Mouse (Mus musculus): ENCODE results near the gene Grb7.

Grb7 gene

GRCm38 (mm10) chr11:98445679-98446078, 515 bp upstream of the Grb7 start:
- no peak for DNase-seq (ENCODE audit: low spot score)

DNA sequence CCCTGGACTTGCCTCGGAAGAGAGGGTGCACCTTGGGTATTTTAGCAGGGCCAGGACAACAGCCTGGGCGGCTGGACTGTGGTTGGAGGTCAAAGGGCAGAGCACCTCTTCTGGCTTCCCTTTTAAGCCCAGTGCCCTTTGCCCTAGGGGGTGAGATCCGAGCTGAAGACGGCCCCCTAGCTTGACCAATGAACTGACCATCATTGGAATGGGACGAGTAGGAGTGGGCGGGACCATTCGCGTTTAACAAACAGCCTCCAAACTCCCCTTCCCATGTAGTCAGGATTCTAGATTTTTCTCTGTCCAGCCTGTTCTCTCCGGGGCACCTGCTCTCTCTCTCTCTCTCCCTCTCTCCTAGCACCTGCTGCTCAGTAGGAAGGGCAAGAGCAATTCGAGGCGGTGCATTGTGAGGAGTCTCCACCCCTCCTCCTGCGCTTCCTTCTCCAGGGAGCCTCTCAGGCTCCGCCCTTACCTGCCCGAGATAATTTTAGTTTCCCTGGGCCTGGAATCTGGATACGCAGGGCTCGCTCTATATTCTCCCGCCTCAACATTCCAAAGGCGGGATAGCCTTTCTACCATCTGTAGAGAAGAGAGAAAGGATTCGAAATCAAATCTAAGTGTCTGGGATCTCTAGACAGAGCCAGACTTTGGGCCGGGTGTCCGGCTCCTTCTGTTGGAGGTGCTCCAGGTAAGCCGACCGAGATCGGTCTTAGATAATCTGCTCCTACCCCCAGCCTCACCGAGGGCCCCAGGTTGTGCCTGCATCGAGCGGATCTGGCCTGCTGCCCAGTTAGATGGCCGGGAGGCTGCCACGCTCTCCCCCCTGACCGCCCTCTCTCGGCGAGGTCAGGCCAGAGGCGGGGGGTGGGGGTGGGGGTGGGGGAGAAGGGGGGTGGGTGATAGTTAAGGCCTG, 624 bp downstream of the Grb7 start:
- DNase-seq (ENCODE audit: low spot score) = no peak

DNA sequence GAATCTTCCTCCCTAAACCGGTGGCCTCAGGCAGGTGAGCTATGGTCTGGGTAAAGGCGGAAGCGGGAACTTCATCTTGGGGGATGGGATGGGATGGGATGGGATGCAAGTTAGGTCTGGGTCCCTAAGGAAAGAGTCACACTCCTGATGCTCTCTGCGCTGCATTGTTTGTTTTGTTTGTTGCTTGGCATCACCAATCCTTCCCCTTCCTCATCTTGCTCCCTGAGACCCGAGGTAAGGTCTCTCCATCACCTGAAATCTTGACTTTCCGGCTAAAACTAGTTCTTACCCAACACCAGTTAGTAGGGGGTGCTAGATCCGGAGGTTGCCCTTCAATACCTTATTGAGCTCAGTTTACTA, 1.3 kb downstream of the Grb7 start:
- DNase-seq (ENCODE audit: low spot score) = no peak

- DNase-seq (ENCODE audit: low spot score) = no peak
Measured at GRCm38 (mm10) chr11:98448191-98448790, 2.1 kb downstream of the Grb7 start.

DNA sequence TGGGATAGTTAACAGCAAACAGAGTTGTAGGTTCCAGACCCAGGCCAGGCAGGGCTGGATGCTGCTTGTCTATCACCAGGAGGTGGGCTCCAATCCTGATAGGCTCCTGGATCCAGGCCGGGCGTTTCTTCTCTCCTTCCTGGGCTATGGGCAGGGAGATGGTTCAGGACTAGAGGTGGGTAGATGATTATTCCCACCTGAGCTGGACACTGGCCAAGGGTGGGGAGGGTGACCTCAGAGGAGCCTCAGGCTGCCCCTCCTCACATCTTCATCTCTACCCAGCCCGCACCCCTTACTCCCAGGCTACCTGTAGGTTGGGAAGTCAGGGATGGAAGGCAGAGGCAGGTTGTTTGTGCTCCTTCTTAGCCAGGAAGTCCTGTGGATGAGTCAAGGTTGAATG, 3.2 kb downstream of the Grb7 start:
- no peak for DNase-seq (ENCODE audit: low spot score)

GRCm38 (mm10) chr11:98449921-98450771, 4.0 kb downstream of the Grb7 start:
- no peak for DNase-seq (ENCODE audit: low spot score)

- DNase-seq (ENCODE audit: low spot score) = no peak
Measured at GRCm38 (mm10) chr11:98455484-98455883, 9.3 kb downstream of the Grb7 start.

DNA sequence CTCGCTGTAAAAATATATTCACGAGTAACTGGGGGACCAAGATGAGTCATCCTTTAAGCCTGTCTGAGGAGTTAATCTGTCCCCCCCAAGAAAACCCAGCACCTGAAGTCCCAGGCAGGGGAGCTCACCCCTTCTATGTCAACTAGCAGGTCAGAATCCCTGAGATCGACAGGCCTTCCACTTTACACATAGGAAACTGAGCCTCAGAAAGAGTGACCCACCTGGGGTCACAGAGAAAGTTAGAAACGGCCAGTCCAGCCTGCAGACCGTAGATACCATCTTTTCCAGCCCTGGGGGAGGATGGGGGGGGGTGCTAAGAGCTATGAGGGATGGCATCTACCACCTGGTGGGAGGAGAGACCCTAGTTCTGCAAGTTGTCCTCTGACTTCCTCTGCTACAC, 10.4 kb downstream of the Grb7 start:
- no peak for DNase-seq (ENCODE audit: low spot score)

DNA sequence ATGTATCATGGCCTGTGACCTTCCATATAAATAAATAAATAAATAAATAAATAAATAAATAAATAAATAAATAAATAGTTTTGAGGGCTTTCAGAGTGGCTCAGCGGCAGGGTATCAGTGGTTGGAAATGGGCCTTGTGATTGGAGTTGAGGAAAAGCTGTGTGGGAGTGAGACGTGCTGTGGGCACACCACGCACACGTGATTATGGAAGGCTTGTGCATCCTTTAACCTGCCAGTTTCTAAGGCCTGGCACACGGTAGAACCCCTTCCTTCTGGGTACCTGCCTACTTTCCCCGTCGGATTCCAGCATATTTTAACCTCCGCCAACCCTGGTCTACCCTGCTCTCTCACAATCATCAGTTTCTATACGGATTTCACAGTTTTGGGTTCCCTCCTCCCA, 10.8 kb downstream of the Grb7 start:
- DNase-seq (ENCODE audit: low spot score) = no peak

GRCm38 (mm10) chr11:98457367-98458120, 11.3 kb downstream of the Grb7 start:
- peak; percentile 84 for DNase-seq (ENCODE audit: low spot score)

GRCm38 (mm10) chr11:98458121-98458990, 12.2 kb downstream of the Grb7 start:
- DNase-seq (ENCODE audit: low spot score) = no peak

- DNase-seq (ENCODE audit: low spot score) = peak; percentile 51
Measured at GRCm38 (mm10) chr11:98459071-98459741, 13.0 kb downstream of the Grb7 start.

DNA sequence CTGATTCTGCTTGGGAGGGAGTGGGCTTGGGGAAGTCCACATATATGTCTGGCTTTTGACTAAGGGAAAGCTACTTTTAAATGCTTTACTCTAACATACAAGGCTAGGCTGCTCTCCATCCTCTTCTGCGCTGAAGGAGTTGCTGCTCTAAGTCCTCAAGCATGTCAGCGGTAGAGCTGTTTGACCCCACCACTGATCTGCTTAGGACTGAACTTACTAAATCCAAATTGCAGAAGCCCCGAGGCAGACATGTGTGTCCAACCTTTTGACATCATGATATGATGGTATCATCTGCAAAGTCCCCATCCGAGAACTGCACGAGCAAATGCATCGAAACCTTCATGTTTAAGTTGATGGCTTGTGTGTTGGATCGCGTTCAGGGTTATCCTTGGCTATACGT, 13.7 kb downstream of the Grb7 start:
- no peak for DNase-seq (ENCODE audit: low spot score)

GRCm38 (mm10) chr11:98461109-98461720, 15.0 kb downstream of the Grb7 start:
- no peak for DNase-seq (ENCODE audit: low spot score)

DNA sequence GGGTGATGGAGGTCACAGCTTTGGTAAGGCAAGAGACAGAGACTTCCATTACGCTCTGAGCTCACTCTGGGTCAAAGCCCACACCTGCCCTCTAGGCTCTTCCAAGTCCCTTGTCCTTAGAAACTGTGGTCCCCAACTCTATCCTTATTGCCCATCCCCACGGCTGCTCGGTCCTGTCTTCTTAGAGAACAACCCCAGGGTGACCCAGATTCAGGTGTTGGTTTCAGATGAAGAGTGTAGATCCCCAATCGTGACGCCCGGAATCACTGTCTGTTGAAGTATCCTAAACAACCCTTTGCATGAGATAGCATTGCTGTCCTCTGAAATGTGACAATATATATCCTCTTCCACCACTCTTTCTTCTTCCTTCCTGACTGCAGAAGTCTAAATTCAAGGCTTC, 16.1 kb downstream of the Grb7 start:
- DNase-seq (ENCODE audit: low spot score) = no peak

- DNase-seq (ENCODE audit: low spot score) = no peak
Measured at GRCm38 (mm10) chr11:98463911-98464310, 17.7 kb downstream of the Grb7 start.

DNA sequence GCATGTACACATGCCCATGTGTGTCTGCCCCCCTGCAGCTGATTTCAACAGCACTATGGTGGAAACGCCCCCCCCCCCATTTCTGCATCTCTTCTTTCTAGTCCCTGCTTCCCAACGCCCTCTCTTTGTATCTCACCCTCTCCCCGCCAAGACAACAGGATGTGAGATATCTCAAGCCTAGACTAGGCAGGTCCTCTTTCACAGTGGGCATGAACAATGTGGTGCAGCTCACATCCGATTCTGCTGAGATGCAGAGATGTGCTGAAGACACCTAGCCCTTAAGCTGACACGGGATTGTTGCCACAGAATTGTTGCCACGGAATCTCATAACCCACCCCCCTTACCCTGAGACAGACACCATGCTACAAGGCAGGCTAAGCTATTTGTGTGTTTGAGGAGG, 18.3 kb downstream of the Grb7 start:
- DNase-seq (ENCODE audit: low spot score) = no peak

DNA sequence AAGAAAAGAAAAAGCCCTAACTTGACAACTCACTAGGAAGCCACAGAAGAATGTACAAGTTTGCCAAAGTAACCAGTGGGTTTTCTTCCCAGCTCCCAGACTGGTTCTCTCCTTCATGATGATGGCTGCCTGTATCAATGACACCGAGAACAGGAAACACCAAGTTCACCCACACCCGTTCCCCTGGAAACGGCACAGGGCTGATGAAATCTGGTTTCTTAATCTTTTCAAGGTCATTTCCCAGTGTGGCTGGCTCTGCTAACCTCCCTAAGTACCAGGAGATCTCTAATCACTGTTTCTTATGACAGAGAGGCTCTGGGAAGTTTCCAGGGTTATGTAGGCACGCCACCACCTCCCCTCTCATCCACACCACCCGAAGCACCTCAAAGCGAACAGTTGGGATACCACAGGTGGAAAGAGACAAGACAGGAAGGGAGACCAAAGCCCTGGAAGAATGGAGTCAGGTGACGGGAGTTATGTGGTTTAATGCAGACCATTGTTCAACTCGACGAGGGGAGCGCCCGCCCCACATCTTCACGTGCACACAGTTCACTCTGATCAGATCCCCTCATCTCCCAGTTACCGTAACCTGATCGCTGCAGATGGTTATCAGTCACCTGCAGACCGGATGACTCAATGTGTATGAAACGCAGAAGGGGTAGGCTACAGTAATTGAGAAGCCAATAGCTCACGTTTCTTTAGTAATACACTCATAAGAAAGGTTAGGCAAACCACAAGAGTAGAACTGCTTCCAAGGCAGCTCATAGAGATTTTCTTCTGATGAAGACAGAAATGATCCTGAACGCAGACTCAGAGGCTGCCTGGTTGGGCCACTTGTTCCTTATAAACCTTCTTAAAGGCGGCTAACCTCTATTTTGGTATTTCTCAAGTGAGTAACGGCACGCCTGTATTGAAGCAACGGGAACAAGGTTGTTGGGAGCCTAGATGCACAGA, 23.8 kb downstream of the Grb7 start:
- DNase-seq (ENCODE audit: low spot score) = no peak

- DNase-seq (ENCODE audit: low spot score) = no peak
Measured at GRCm38 (mm10) chr11:98470795-98471194, 24.6 kb downstream of the Grb7 start.

Data from testis, postnatal 14 days (tissue).